Mouse (Mus musculus) adipose tissue, adult 10 weeks (tissue): ENCODE data around the gene Rbp4. TPM values are rescaled to one million over a fixed set of nuclear protein-coding genes. Genes with fewer than 3 reads are reported as not detected.

ENCODE experiments used
- polyA plus RNA-seq: library from polyadenylated mRNA; stranded (reverse); fragments of 350-450 nt; fragmentation: Illumina TruSeq; extraction: RNeasy Lipid Tissue Mini Kit (QIAGEN cat#74804); gene quantifications from one replicate; pipeline ENCODE4 v1.2.3, GENCODE M21; 2014; ENCODE audit warnings: low read depth, low replicate concordance

The Rbp4 gene
- 248 TPM for polyA plus RNA-seq

GRCm38 (mm10) chr19:38125219-38125610 lies at the start of gene Rbp4:
Gene Rbp4, minus strand, starts transcription at chr19:38125281.

GRCm38 (mm10) chr19:38132481-38132880 lies 7.4 kb upstream of the Rbp4 start, which contains the start of gene Pde6c:
Gene Pde6c, plus strand, starts transcription at chr19:38132781.

GRCm38 (mm10) chr19:38096858-38097758 lies 28.0 kb downstream of the Rbp4 start, which contains the start of gene Ffar4:
Gene Ffar4, plus strand, starts transcription at chr19:38097071.

Other genes starting within 250 kb of the Rbp4 start
- 62.4 TPM for gene Myof, start 81.7 kb downstream of the Rbp4 start, polyA plus RNA-seq
- 1.2 TPM for gene Cep55, start 70.3 kb downstream of the Rbp4 start, polyA plus RNA-seq
- gene Ffar4, start 28.2 kb downstream of the Rbp4 start, polyA plus RNA-seq, result 18.8 TPM
- not detected for gene Pde6c, start 7.5 kb upstream of the Rbp4 start, polyA plus RNA-seq
- gene Fra10ac1, start 98.9 kb upstream of the Rbp4 start, polyA plus RNA-seq, result 19.0 TPM
- 0.48 TPM for gene Lgi1, start 139.3 kb upstream of the Rbp4 start, polyA plus RNA-seq